Mouse (Mus musculus): Measurements from ENCODE around the gene Mnx1. TPM values are rescaled to one million over a fixed set of nuclear protein-coding genes. Genes with fewer than 3 reads are reported as not detected.

Gene Mnx1
- polyA plus RNA-seq, 2 experiments = not detected

DNA sequence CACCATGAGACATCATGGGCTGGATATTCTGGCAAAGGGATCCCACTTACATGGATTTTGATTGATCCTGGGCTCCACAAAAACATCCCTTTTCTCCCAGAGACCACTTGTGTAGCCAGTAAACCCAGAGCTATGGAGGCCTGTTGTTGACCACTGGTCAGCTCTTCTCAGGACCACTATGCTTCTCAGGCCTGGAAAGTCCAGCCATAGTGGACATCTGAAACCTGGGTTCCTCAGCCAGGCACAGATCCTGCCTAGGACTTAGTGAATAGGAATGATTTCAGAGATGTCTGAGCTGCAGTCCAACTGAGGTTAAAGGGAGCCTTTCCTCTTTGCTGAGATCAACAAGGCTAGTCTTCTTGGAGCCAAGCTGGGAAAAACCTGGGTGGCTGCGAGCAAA, 2.2 kb downstream of the Mnx1 start:
- DNase-seq (ENCODE audit: low read depth in 3 of 3, low spot score in 3 of 3) = no peak
- Histone ChIP-seq H3K4me3 (ENCODE audit: insufficient read depth in 1 of 2, low read depth in 2 of 2, low read length in 2 of 2) (no peak overlapping the region), H3K4me1 (replicated peaks; ENCODE audit: control insufficient read depth in 2 of 2, insufficient read depth in 2 of 2, low read length in 1 of 2) (no peaks in the 10 kb centered on the region), H3K4me2 (ENCODE audit: low read depth) (no peak overlapping the region), H3K9ac (replicated peaks) (no peak overlapping the region), H3K27me3 (ENCODE audit: control insufficient read depth, insufficient read depth, low read length) (peaks cover 100% of the 10 kb centered on the region), H3K27ac (no peak overlapping the region), H3K9me3 (ENCODE audit: control insufficient read depth, low read length) (no peaks in the 10 kb centered on the region), H3K36me3 (replicated peaks; ENCODE audit: control insufficient read depth, insufficient read depth, low read depth) (no peaks in the 10 kb centered on the region)
- ATAC-seq (ENCODE audit: insufficient read depth) = no peak
- TF ChIP-seq CTCF (IDR thresholded peaks at IDR 0.05; ENCODE audit: low read depth) = no peak
- TF ChIP-seq EP300 (IDR thresholded peaks at IDR 0.05; ENCODE audit: low read depth) = no peak
- 0% methylated on average over 1 of the region's 1 CpGs for WGBS (ENCODE audit: insufficient replicate concordance)

- DNase-seq (ENCODE audit: low read depth in 3 of 3, low spot score in 3 of 3) = no peak
- Histone ChIP-seq H3K9ac (replicated peaks) (no peak overlapping the region), H3K4me3 (ENCODE audit: insufficient read depth in 1 of 2, low read depth in 2 of 2, low read length in 2 of 2) (no peak overlapping the region), H3K27ac (no peak overlapping the region), H3K27me3 (ENCODE audit: control insufficient read depth, insufficient read depth, low read length) (peaks cover 100% of the 10 kb centered on the region), H3K36me3 (replicated peaks; ENCODE audit: control insufficient read depth, insufficient read depth, low read depth) (no peaks in the 10 kb centered on the region), H3K4me2 (ENCODE audit: low read depth) (no peak overlapping the region), H3K9me3 (ENCODE audit: control insufficient read depth, low read length) (no peaks in the 10 kb centered on the region), H3K4me1 (replicated peaks; ENCODE audit: control insufficient read depth in 2 of 2, insufficient read depth in 2 of 2, low read length in 1 of 2) (no peaks in the 10 kb centered on the region)
- WGBS (ENCODE audit: insufficient replicate concordance) = 5% methylated on average over 5 of the region's 5 CpGs
- TF ChIP-seq CTCF (IDR thresholded peaks at IDR 0.05; ENCODE audit: low read depth) (no peak), EP300 (IDR thresholded peaks at IDR 0.05; ENCODE audit: low read depth) (no peak)
- no peak for ATAC-seq (ENCODE audit: insufficient read depth)
Measured at GRCm38 (mm10) chr5:29475556-29475955, 2.7 kb downstream of the Mnx1 start.

DNA sequence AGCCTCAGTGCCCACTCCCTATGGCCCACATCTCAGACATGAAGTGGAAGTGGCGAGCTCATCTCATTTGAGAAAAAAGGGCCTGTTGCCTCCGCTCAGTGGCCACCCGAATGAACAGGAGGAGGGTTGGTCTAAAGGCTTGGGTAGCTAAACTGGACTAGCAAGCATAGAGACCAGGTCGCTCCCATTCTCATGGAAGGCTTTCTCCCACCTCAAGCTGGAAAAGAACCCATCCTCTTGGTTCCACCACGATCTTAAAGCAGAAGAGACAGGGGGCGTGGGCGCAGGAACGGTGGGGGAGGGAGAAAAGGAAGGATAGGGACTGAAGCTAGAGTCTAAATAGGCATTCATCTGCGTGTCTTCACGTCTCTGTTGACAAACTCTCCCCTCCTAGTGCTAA, 3.2 kb downstream of the Mnx1 start:
- DNase-seq (ENCODE audit: low read depth in 3 of 3, low spot score in 3 of 3) = no peak
- TF ChIP-seq CTCF (IDR thresholded peaks at IDR 0.05; ENCODE audit: low read depth) (no peak), EP300 (IDR thresholded peaks at IDR 0.05; ENCODE audit: low read depth) (no peak)
- Histone ChIP-seq H3K4me1 (replicated peaks; ENCODE audit: control insufficient read depth in 2 of 2, insufficient read depth in 2 of 2, low read length in 1 of 2) (no peaks in the 10 kb centered on the region), H3K27me3 (ENCODE audit: control insufficient read depth, insufficient read depth, low read length) (peaks cover 100% of the 10 kb centered on the region), H3K4me2 (ENCODE audit: low read depth) (no peak overlapping the region), H3K9me3 (ENCODE audit: control insufficient read depth, low read length) (no peaks in the 10 kb centered on the region), H3K9ac (replicated peaks) (no peak overlapping the region), H3K36me3 (replicated peaks; ENCODE audit: control insufficient read depth, insufficient read depth, low read depth) (no peaks in the 10 kb centered on the region), H3K27ac (no peak overlapping the region), H3K4me3 (ENCODE audit: insufficient read depth in 1 of 2, low read depth in 2 of 2, low read length in 2 of 2) (no peak overlapping the region)
- no peak for ATAC-seq (ENCODE audit: insufficient read depth)
- 3% methylated on average over 10 of the region's 10 CpGs for WGBS (ENCODE audit: insufficient replicate concordance)

GRCm38 (mm10) chr5:29474246-29474960, 3.9 kb downstream of the Mnx1 start:
- H3K27me3 ChIP-seq (ENCODE audit: control insufficient read depth, insufficient read depth, low read length) = peaks cover 100% of the 10 kb centered on the region
- H3K4me2 ChIP-seq (ENCODE audit: low read depth) = no peak overlapping the region
- no peaks in the 10 kb centered on the region for H3K4me1 ChIP-seq (replicated peaks; ENCODE audit: control insufficient read depth in 2 of 2, insufficient read depth in 2 of 2, low read length in 1 of 2)
- no peaks in the 10 kb centered on the region for H3K9me3 ChIP-seq (ENCODE audit: control insufficient read depth, low read length)
- H3K9ac ChIP-seq (replicated peaks) = no peak overlapping the region
- 5% methylated on average over 35 of the region's 35 CpGs for WGBS (ENCODE audit: insufficient replicate concordance)
- H3K36me3 ChIP-seq (replicated peaks; ENCODE audit: control insufficient read depth, insufficient read depth, low read depth) = no peaks in the 10 kb centered on the region
- H3K4me3 ChIP-seq (ENCODE audit: insufficient read depth in 1 of 2, low read depth in 2 of 2, low read length in 2 of 2) = no peak overlapping the region
- no peak for DNase-seq (ENCODE audit: low read depth in 3 of 3, low spot score in 3 of 3)
- TF ChIP-seq EP300 (IDR thresholded peaks at IDR 0.05; ENCODE audit: low read depth) (no peak), CTCF (IDR thresholded peaks at IDR 0.05; ENCODE audit: low read depth) (no peak)
- no peak overlapping the region for H3K27ac ChIP-seq
- ATAC-seq (ENCODE audit: insufficient read depth) = no peak

GRCm38 (mm10) chr5:29473551-29474245, 4.6 kb downstream of the Mnx1 start:
- Histone ChIP-seq H3K27ac (no peak overlapping the region), H3K9ac (replicated peaks) (no peak overlapping the region), H3K27me3 (ENCODE audit: control insufficient read depth, insufficient read depth, low read length) (peaks cover 100% of the 10 kb centered on the region), H3K4me1 (replicated peaks; ENCODE audit: control insufficient read depth in 2 of 2, insufficient read depth in 2 of 2, low read length in 1 of 2) (no peaks in the 10 kb centered on the region), H3K36me3 (replicated peaks; ENCODE audit: control insufficient read depth, insufficient read depth, low read depth) (no peaks in the 10 kb centered on the region), H3K9me3 (ENCODE audit: control insufficient read depth, low read length) (no peaks in the 10 kb centered on the region), H3K4me3 (ENCODE audit: insufficient read depth in 1 of 2, low read depth in 2 of 2, low read length in 2 of 2) (no peak overlapping the region), H3K4me2 (ENCODE audit: low read depth) (no peak overlapping the region)
- ATAC-seq (ENCODE audit: insufficient read depth) (no peak), DNase-seq (ENCODE audit: low read depth in 3 of 3, low spot score in 3 of 3) (no peak)
- no peak for TF ChIP-seq CTCF (IDR thresholded peaks at IDR 0.05; ENCODE audit: low read depth)
- TF ChIP-seq EP300 (IDR thresholded peaks at IDR 0.05; ENCODE audit: low read depth) = no peak
- 1% methylated on average over 35 of the region's 35 CpGs for WGBS (ENCODE audit: insufficient replicate concordance)
